Mouse (Mus musculus) heart, adult 11 months (tissue): ENCODE results near the gene Tas1r3.
A peak's percentile ranks its signal among the peaks of the same experiment; 100 is the strongest.

Experiments
- DNase-seq: peaks from one replicate; pipeline ENCODE4 v3.0.0; 2022

Gene Tas1r3

DNA sequence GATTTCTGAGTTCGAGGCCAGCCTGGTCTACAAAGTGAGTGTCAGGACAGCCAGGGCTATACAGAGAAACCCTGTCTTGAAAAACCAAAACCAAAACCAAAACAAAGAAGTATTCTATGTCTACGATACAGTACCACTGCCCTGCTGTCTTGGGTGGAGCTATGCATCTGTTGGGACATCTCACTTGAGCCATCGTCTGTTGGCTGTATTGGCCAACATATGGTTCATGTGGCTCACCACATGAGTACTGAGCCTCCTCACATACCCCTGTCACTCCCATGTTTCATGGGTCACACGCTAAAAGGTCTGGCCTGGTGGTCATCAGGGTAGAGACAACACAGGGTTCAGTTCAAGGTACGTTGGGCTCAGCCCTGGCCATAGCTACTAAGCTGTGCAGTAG lies 23.2 kb upstream of the Tas1r3 start:
- DNase-seq: peak; percentile 76

DNA sequence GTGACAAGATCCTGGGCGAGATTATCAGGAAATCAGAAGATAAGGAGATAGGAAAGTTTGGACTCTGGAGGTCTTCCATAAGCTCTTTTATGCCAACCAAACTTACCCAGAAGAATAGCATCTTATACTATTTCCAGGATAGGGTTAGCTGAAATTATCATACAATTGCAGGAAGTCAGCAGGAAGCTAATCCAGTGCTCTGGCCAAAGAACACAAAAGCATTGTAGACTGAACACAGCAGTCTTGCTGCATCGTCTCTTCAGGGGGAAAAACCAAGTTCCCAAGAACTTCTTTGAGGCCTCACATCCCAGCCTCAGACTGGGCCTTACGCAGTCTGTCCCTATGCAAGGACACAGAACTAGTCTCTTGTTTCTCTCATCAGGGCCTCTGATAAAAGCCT lies 20.4 kb upstream of the Tas1r3 start:
- DNase-seq: peak; percentile 92

- DNase-seq: peak; percentile 82
Observed at GRCm38 (mm10) chr4:155871404-155871803, 8.2 kb upstream of the Tas1r3 start.

GRCm38 (mm10) chr4:155869317-155870033 lies 6.3 kb upstream of the Tas1r3 start, which contains the start of the genes Cptp and Ints11:
Gene Cptp (minus strand): TSS chr4:155869440.
Gene Ints11 (plus strand): TSS chr4:155869546.
- peak; percentile 100 for DNase-seq

GRCm38 (mm10) chr4:155868614-155869298 lies 5.6 kb upstream of the Tas1r3 start:
- no peak for DNase-seq

- DNase-seq: peak; percentile 90
Observed at GRCm38 (mm10) chr4:155861787-155862186, 1.4 kb downstream of the Tas1r3 start.

GRCm38 (mm10) chr4:155859318-155859717 lies 3.8 kb downstream of the Tas1r3 start:
- peak; percentile 90 for DNase-seq

GRCm38 (mm10) chr4:155856881-155857280 lies 6.3 kb downstream of the Tas1r3 start:
- DNase-seq: no peak

GRCm38 (mm10) chr4:155856071-155856470 lies 7.1 kb downstream of the Tas1r3 start:
- peak; percentile 84 for DNase-seq

- no peak for DNase-seq
Observed at GRCm38 (mm10) chr4:155854991-155855390, 8.2 kb downstream of the Tas1r3 start.

GRCm38 (mm10) chr4:155853421-155853820 lies 9.7 kb downstream of the Tas1r3 start:
- peak; percentile 91 for DNase-seq

DNA sequence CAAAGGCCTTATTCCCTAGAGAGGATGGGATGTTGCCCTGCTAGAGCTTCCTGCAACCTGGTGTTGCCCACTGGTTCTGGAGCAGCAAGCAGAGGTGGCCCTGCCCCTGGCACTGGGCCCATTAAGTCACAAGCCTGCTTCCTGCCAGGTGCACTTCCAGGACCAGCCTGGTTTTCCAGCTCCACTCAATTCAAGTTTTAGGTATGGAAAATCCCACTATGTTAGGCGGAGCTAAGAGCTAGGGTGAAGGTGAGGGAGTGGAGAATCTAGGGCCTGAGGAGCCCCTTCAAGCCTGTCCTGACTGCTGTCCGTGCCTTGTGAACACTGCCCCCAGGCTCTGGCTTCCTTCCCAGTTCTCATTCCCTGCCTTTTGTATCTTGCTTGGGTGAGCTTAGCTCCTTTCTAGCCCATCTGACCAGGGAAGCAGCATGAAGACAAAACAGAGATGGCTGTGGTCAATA lies 11.2 kb downstream of the Tas1r3 start:
- DNase-seq: peak; percentile 94

- DNase-seq: peak; percentile 88
Observed at GRCm38 (mm10) chr4:155851368-155851767, 11.8 kb downstream of the Tas1r3 start.

- DNase-seq: peak; percentile 87
Observed at GRCm38 (mm10) chr4:155849792-155850451, 13.2 kb downstream of the Tas1r3 start.

DNA sequence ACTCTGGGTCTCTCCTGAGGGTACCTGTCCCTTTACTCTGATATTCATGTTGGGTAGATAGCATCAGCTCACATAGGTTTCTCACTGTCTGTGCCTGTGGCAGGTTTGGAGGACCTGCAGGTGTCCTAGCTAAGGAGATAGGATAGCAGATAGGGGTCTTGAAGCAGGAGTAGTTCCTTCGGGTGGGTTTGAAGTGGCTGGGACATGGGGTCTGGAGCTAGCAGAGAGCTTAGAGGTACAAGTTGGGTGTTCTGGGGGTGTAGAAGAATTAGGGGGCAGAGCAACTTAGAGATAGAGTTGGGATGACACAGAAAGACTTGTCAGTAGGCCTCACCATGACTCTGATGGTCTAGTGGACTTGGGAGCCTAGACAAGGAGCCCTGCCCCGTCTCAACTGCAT lies 13.8 kb downstream of the Tas1r3 start:
- DNase-seq: peak; percentile 91

- DNase-seq: peak; percentile 92
Observed at GRCm38 (mm10) chr4:155848434-155849095, 14.6 kb downstream of the Tas1r3 start.

DNA sequence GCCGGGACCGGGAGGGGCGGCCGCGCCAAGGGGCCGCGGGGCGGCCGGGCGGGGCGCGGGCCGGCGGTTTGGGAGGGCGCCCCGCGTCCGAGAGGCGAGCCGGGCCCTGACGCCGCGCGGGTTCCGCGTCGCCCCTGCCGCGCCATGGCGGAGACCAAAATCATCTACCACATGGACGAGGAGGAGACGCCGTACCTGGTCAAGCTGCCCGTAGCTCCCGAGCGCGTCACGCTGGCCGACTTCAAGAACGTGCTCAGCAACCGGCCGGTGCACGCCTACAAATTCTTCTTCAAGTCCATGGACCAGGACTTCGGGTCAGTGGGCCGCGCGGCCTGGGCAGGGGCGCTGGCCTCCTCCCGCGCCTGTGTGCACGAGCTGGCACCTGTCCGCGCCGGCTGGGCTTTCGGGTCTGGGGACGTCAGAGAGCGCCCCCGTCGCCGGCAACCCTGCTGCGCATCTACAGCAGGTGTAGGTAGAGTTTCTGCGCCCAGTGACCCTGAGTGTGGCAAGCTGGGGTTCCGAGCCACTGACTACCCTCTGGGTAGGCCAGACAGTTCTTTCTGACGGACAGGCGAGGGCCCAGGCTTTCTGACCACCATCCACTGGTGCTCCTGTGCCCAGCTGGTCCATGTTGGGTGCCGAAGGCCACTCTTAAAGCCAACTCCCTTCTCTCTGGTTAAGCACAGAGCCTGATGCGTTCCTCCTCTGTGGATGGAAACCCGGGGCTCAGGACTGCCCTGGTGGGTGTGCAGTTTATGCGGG lies 15.4 kb downstream of the Tas1r3 start:
- peak; percentile 96 for DNase-seq

- DNase-seq: peak; percentile 99
Observed at GRCm38 (mm10) chr4:155846871-155847578, 16.1 kb downstream of the Tas1r3 start, which contains the start of gene Dvl1. Gene Dvl1 (plus strand): TSS chr4:155847402.

GRCm38 (mm10) chr4:155843231-155843630 lies 19.9 kb downstream of the Tas1r3 start:
- peak; percentile 86 for DNase-seq

- DNase-seq: peak; percentile 94
Observed at GRCm38 (mm10) chr4:155841651-155842270, 21.4 kb downstream of the Tas1r3 start.

GRCm38 (mm10) chr4:155841003-155841454 lies 22.1 kb downstream of the Tas1r3 start:
- peak; percentile 98 for DNase-seq
